Mouse (Mus musculus) intestine, postnatal 0 days (tissue): ENCODE results near the gene Thoc2. TPM values are rescaled to one million over a fixed set of nuclear protein-coding genes. Genes with fewer than 3 reads are reported as not detected.
"Not testable (repeated sequence)": the region's sequence is repeated elsewhere in the genome, so short reads cannot be mapped to it uniquely, and the experiment has no call there.

Source experiments
- ATAC-seq: fragments of 200-750 bp; cut with Nextera tagmentation; 2 replicates; pipeline ENCODE4 v1.8.0; 2017; ENCODE audit warnings: mild to moderate bottlenecking, moderate TSS enrichment, moderate library complexity
- H3K27ac ChIP-seq: fragments of 300-500 bp; sonication (generic); 2 replicates; pipeline ENCODE4 v1.5.1; 2014; ENCODE audit warnings: mild to moderate bottlenecking, low read depth, low read length, moderate library complexity
- H3K27me3 ChIP-seq: fragments of 300-500 bp; sonication (generic); replicated peaks from 2 replicates; pipeline ENCODE4 v1.6.1; 2014; ENCODE audit warnings: low read length, mixed read lengths; ENCODE audit not compliant: control insufficient read depth, insufficient read depth
- H3K36me3 ChIP-seq: fragments of 300-500 bp; sonication (generic); 2 replicates; pipeline ENCODE4 v1.6.1; 2014; ENCODE audit warnings: mild to moderate bottlenecking, moderate library complexity; ENCODE audit not compliant: control insufficient read depth, insufficient read depth
- H3K4me1 ChIP-seq: fragments of 300-500 bp; sonication (generic); replicated peaks from 2 replicates; pipeline ENCODE4 v1.6.1; 2014; ENCODE audit warnings: antibody characterized with exemption, low read length, mixed read lengths; ENCODE audit not compliant: control insufficient read depth, insufficient read depth
- H3K4me2 ChIP-seq: fragments of 300-500 bp; sonication (generic); replicated peaks from 2 replicates; pipeline ENCODE4 v1.6.1; 2014; ENCODE audit warnings: low read depth, mild to moderate bottlenecking, moderate library complexity
- H3K4me3 ChIP-seq: fragments of 300-500 bp; sonication (generic); 2 replicates; pipeline ENCODE4 v1.5.1; 2014; ENCODE audit warnings: low read depth, low read length
- H3K9ac ChIP-seq: fragments of 300-500 bp; sonication (generic); 2 replicates; pipeline ENCODE4 v1.6.1; 2014; ENCODE audit warnings: mild to moderate bottlenecking, low read depth, low read length
- H3K9me3 ChIP-seq: fragments of 300-500 bp; sonication (generic); 2 replicates; pipeline ENCODE4 v1.6.1; 2016; ENCODE audit warnings: mixed run types; ENCODE audit not compliant: control insufficient read depth
- CTCF ChIP-seq: sonication (generic); IDR thresholded peaks from 2 replicates; pipeline ENCODE4 v1.5.1; 2016; ENCODE audit warnings: low read depth, mild to moderate bottlenecking, control low read depth, antibody characterized with exemption, moderate library complexity
- WGBS: fragments of 180-500 bp; shearing (Covaris S2); extraction: QIAGEN DNeasy Blood & Tissue Kit; methylation state at CpG from one replicate; pipeline ENCODE4 v1.1.7; 2014; 5-methylcytosine and 5-hydroxymethylcytosine counted together
- polyA plus RNA-seq: library from polyadenylated mRNA; unstranded; fragments of >200 nt; fragmentation: Nextera tagmentation; extraction: Ambion mirVana; gene quantifications from 2 replicates; pipeline ENCODE4 v1.2.1, GENCODE M21; 2015

The Thoc2 gene
- polyA plus RNA-seq: 36.5 and 38.2 TPM in 2 replicates

DNA sequence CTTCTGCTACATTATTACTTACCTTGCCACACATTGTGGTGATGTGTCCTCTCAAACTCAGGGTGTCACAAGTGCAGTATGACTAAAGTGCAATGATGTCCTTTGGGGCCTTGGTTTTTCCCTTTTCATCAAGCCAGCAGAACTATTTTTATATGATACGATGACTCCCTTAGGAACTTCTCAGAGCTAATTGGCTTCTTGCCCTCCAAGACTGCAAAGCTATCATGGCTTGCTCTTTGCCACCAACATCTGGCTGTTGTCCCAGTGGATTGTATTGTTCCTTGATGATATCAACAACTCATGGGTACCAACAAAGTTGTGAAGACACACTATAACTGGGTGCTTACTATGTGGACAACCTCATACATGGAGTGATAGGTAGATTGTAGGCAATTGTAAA, at the start of gene Thoc2:
Gene Thoc2 (minus strand): TSS at position 101 of the 400 bp plus-strand sequence.
- no peak within 1 kb of the TSS for H3K27ac ChIP-seq
- no peak for TF ChIP-seq CTCF
- H3K9ac ChIP-seq: no peak within 1 kb of the TSS
- H3K27me3 ChIP-seq: no peaks in the 10 kb centered on the region
- WGBS: 84% methylated on average over 1 of the region's 1 CpGs
- no peak within 1 kb of the TSS for H3K4me2 ChIP-seq
- H3K9me3 ChIP-seq: no peaks in the 10 kb centered on the region
- H3K4me1 ChIP-seq: no peaks in the 10 kb centered on the region
- ATAC-seq: no peak
- H3K36me3 ChIP-seq: no peaks in the 10 kb centered on the region
- no peak within 1 kb of the TSS for H3K4me3 ChIP-seq

DNA sequence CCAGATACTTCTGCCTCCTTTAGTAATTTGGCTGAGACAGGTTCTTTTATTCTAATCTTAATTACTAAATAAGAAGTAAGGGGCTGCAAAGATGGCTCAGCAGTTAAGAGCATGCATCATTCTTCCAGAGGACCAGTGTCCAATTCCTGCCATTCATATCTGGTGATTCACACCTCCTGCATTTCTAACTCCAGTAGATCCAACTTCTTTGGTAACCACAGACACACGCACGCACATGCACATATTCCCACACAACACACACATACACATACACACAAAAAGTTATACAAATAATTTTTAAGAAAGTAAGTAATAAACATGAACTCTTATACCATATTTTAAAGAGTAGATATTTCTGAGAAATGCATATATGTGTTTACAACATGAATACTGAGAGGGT, 49.6 kb upstream of the Thoc2 start:
- Histone ChIP-seq H3K9ac (no peak overlapping the region), H3K9me3 (no peaks in the 10 kb centered on the region), H3K4me3 (no peak overlapping the region), H3K36me3 (no peaks in the 10 kb centered on the region), H3K27me3 (no peaks in the 10 kb centered on the region), H3K27ac (no peak overlapping the region), H3K4me2 (no peak overlapping the region), H3K4me1 (no peaks in the 10 kb centered on the region)
- TF ChIP-seq CTCF: no peak
- WGBS: 83% methylated on average over 2 of the region's 2 CpGs
- ATAC-seq: no peak

DNA sequence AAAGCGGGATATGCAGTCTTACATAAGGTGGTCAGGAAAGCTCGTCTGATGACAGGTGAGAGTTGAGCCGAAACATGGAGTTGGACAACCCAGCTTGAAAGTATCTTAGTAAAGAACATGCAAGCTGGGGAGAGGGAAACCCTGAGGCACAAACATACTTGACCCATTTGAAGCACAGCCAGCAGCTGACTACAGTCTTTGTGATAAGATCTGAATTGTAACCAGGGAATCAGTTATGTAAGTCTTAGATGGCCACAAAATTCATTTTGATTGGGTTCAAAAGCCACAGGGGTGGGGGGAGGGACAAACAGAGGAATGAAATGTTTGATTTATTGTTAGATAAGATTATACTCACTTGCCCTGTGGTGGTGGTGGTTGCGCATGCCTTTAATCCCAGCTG, 48.9 kb upstream of the Thoc2 start:
- Histone ChIP-seq H3K4me3 (no peak overlapping the region), H3K4me1 (no peaks in the 10 kb centered on the region), H3K27me3 (no peaks in the 10 kb centered on the region), H3K36me3 (no peaks in the 10 kb centered on the region), H3K4me2 (no peak overlapping the region), H3K9ac (no peak overlapping the region), H3K27ac (no peak overlapping the region), H3K9me3 (no peaks in the 10 kb centered on the region)
- ATAC-seq: no peak
- no peak for TF ChIP-seq CTCF
- WGBS: 79% methylated on average over 4 of the region's 4 CpGs

DNA sequence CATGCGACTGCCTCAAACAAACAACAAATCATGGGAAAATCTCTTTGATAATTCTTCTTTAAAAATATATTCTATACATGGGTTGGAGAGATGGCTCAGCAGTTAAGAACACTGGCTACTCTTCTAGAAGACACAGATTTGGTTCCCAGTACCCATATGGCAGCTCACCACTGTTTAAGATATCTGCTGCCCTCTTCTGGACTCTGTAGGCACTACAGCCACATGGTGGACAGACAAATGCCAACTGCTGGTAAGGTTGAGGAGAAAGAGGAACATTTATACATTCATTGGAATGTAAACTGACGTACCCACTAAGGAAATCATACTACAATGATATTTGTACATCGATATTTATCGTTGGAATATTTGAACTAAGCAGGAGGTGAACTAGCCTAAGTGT, 36.7 kb upstream of the Thoc2 start:
- ATAC-seq: no peak
- TF ChIP-seq CTCF: peak; percentile 49

DNA sequence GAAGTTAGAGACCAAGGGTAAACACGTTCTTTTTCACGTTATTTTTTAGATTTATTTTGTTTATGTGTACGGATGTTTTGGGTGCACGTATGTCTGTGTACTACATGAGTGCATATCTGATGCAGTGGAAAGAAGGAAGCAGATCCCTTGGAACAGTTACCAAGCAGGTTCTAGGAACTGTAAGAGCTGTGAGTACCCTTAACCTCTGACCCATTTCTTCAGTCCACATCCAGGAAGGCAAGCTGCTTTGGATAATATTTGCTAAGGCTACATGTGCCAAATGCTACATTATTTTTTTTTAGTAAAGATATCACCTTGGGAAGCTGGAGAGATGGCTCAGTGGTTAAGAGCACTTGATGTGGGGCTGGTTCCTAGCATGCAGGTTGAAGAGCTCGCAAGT, 21.4 kb upstream of the Thoc2 start:
- ATAC-seq: no peak
- H3K27me3 ChIP-seq: no peaks in the 10 kb centered on the region
- H3K4me1 ChIP-seq: no peaks in the 10 kb centered on the region
- H3K9me3 ChIP-seq: no peaks in the 10 kb centered on the region
- no peak overlapping the region for H3K27ac ChIP-seq
- no peak overlapping the region for H3K4me3 ChIP-seq
- H3K4me2 ChIP-seq: no peak overlapping the region
- H3K36me3 ChIP-seq: no peaks in the 10 kb centered on the region
- no peak overlapping the region for H3K9ac ChIP-seq
- no peak for TF ChIP-seq CTCF
- WGBS: 89% methylated on average over 5 of the region's 5 CpGs

More for the DNA sequence above, 36.7 kb upstream of the Thoc2 start:
- no peaks in the 10 kb centered on the region for H3K4me1 ChIP-seq
- H3K4me2 ChIP-seq: no peak overlapping the region
- H3K27ac ChIP-seq: no peak overlapping the region
- H3K9me3 ChIP-seq: no peaks in the 10 kb centered on the region
- H3K36me3 ChIP-seq: no peaks in the 10 kb centered on the region
- no peaks in the 10 kb centered on the region for H3K27me3 ChIP-seq
- WGBS: 62% methylated on average over 4 of the region's 4 CpGs
- no peak overlapping the region for H3K9ac ChIP-seq
- no peak overlapping the region for H3K4me3 ChIP-seq

DNA sequence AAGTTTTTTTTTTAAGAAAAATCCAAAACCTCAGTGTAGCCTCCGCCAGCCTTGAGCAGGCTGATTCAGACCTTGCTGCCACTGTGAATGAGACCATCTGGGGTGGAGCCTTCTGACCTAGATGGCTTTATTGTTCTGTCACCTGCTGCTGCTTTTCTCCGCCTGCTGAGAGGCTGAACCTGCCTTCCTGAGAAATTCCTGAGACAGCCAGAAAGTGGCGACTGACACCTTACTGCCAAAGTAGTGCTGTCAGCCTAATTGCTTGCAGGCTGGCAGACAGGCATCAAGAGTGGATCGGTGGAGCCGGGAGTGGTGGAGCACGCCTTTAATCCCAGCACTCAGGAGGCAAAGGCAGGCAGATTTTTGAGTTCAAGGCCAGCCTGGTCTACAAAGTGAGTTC, 11.3 kb upstream of the Thoc2 start:
- H3K4me1 ChIP-seq, H3K27ac ChIP-seq, H3K9me3 ChIP-seq, H3K27me3 ChIP-seq, H3K9ac ChIP-seq, H3K4me2 ChIP-seq, ATAC-seq, H3K36me3 ChIP-seq, H3K4me3 ChIP-seq: not testable (repeated sequence)
- 45% methylated on average over 6 of the region's 6 CpGs for WGBS

DNA sequence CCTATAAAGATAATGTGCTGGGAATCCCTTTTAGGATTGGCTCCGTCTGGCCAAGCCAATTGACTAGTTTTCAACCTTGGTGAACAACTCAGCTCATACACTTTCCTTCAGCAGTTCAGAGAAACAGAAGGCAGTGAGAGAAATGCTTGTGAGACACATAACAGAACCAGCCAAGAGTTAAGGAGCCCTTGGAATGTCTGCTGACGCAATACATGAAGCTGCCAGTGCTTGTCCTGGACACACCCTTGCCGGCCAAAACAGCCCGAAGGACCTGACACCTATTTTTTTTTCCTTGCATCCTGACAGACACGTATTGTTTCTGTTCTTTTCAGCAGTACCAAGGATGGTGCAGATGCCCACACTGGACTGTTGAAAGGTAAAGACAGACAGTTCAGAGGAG, 4.2 kb upstream of the Thoc2 start:
- Histone ChIP-seq H3K4me2 (no peak overlapping the region), H3K36me3 (no peaks in the 10 kb centered on the region), H3K9ac (no peak overlapping the region), H3K27me3 (no peaks in the 10 kb centered on the region), H3K4me3 (no peak overlapping the region), H3K27ac (no peak overlapping the region), H3K4me1 (no peaks in the 10 kb centered on the region), H3K9me3 (no peaks in the 10 kb centered on the region)
- ATAC-seq: no peak
- WGBS: 47% methylated on average over 5 of the region's 5 CpGs
- TF ChIP-seq CTCF: no peak
